Mouse (Mus musculus) kidney, postnatal 14 days (tissue): ENCODE measurements around the gene Prtg.

Source experiments
- DNase-seq: peaks from one replicate; pipeline ENCODE4 v3.0.0; 2022; ENCODE audit warnings: mixed read lengths

Prtg gene

GRCm38 (mm10) chr9:72810607-72811006, 3.9 kb downstream of the Prtg start:
- no peak for DNase-seq

- no peak for DNase-seq
Observed at GRCm38 (mm10) chr9:72812091-72812490, 5.4 kb downstream of the Prtg start.

- DNase-seq = peak; percentile 39
Observed at GRCm38 (mm10) chr9:72812594-72813570, 6.2 kb downstream of the Prtg start.

GRCm38 (mm10) chr9:72825511-72825910, 18.8 kb downstream of the Prtg start:
- no peak for DNase-seq

- no peak for DNase-seq
Observed at GRCm38 (mm10) chr9:72825976-72826375, 19.3 kb downstream of the Prtg start.

- no peak for DNase-seq
Observed at GRCm38 (mm10) chr9:72828616-72829257, 22.1 kb downstream of the Prtg start.

- DNase-seq = no peak
Observed at GRCm38 (mm10) chr9:72833992-72834696, 27.5 kb downstream of the Prtg start.

- no peak for DNase-seq
Observed at GRCm38 (mm10) chr9:72835007-72835406, 28.3 kb downstream of the Prtg start.

GRCm38 (mm10) chr9:72836708-72837495, 30.2 kb downstream of the Prtg start:
- DNase-seq = no peak

- DNase-seq = no peak
Observed at GRCm38 (mm10) chr9:72837598-72838160, 31.0 kb downstream of the Prtg start.

GRCm38 (mm10) chr9:72838256-72838655, 31.6 kb downstream of the Prtg start:
- no peak for DNase-seq

GRCm38 (mm10) chr9:72839346-72839990, 32.8 kb downstream of the Prtg start:
- DNase-seq = no peak

- no peak for DNase-seq
Observed at GRCm38 (mm10) chr9:72844496-72844895, 37.8 kb downstream of the Prtg start.

GRCm38 (mm10) chr9:72846160-72846559, 39.5 kb downstream of the Prtg start:
- no peak for DNase-seq

GRCm38 (mm10) chr9:72851541-72851940, 44.9 kb downstream of the Prtg start:
- DNase-seq = no peak

- DNase-seq = no peak
Observed at GRCm38 (mm10) chr9:72851979-72852378, 45.3 kb downstream of the Prtg start.

- no peak for DNase-seq
Observed at GRCm38 (mm10) chr9:72853681-72854190, 47.1 kb downstream of the Prtg start.

GRCm38 (mm10) chr9:72856721-72857120, 50.0 kb downstream of the Prtg start:
- no peak for DNase-seq

- DNase-seq = no peak
Observed at GRCm38 (mm10) chr9:72860764-72861163, 54.1 kb downstream of the Prtg start.

GRCm38 (mm10) chr9:72861235-72861634, 54.6 kb downstream of the Prtg start:
- DNase-seq = no peak

GRCm38 (mm10) chr9:72862186-72862585, 55.5 kb downstream of the Prtg start:
- no peak for DNase-seq
